Mouse (Mus musculus): ENCODE measurements at regions not wholly inside any gene's neighbourhood (a gene's known extent, or its start where the extent isn't known, plus 50 kb on each side); places are given as distances from the start of the nearest gene placed in this dataset.

DNA sequence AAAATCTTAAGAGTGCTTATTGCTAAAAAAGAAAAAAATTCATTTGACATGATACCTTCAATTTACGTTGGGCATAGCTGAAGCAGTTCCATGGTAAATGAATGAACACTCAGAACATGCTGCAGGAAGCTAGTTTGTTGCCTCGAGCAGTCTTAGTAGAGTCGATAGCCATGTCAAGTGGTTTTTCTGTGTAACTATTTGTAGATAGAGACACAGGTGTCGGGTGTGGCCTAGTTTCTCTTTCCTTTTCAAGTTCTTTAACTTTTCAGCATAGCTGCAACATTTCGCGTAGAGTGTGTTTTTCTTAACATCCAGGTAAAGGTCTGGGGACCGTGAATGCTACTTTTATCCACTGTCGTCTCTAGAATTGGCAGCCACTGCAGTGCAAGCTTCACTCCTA lies 53.5 kb upstream of the Cand1 start:
- TF ChIP-seq CTCF (IDR thresholded peaks at IDR 0.05; ENCODE audit: insufficient read depth, low read length): no peak
- TF ChIP-seq POLR2A (IDR thresholded peaks at IDR 0.05; ENCODE audit: borderline replicate concordance, extremely low read depth, low read depth, low read length): no peak

All from lung, adult 2 months (tissue).